Mouse (Mus musculus) common myeloid progenitor, adult 5-6 weeks (primary cell): ENCODE results near the gene Gpc2. TPM values are rescaled to one million over a fixed set of nuclear protein-coding genes. Genes with fewer than 3 reads are reported as not detected.

Source experiments
- ATAC-seq: replicated peaks from 2 replicates; pipeline ENCODE4 v1.8.0; 2016; ENCODE audit warnings: low read depth, mild to moderate bottlenecking, moderate TSS enrichment, inconsistent platforms; ENCODE audit not compliant: poor library complexity, severe bottlenecking
- total RNA-seq: library from RNA; stranded (forward); fragments of 200-1000, 187-1606 nt; gene quantifications from 2 replicates; pipeline ENCODE4 v1.2.3, GENCODE M21; 2017

The Gpc2 gene
- total RNA-seq, 1 experiment from 2014 or later = 5.3 TPM

GRCm38 (mm10) chr5:138226491-138226890, 53.3 kb downstream of the Gpc2 start:
- ATAC-seq = no peak

DNA sequence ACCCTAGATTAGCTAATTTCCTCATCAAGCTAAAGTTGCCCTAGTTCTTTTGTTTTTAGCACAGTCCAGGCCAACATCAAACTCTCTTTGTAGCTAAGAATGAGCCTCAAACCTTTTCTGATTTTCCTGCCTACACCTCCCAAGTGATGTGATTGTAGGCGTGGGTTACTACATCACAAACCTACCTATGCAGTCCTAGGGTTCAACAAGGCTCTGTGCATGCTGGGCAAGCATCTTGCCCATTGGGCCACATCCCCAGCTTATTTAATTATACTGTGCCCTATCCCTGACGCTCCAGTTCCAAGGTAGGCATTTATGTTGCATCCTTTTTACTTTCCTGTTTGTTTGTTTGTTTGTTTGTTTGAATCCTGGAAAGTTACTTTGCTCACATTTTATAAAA, 54.1 kb downstream of the Gpc2 start, which contains the start of gene Nxpe5:
TSS of gene Nxpe5 (plus strand) at position 199 of the 400 bp plus-strand sequence.
- ATAC-seq = no peak

Other genes starting within 250 kb of the Gpc2 start
- not detected in 2 replicates for gene Smok3c, start 226.8 kb downstream of the Gpc2 start, total RNA-seq
- 29.1 and 44.2 TPM in 2 replicates for gene Zkscan1, start 194.9 kb downstream of the Gpc2 start, total RNA-seq
- gene Zscan21, start 163.1 kb downstream of the Gpc2 start, total RNA-seq = 16.6 and 20.7 TPM in 2 replicates
- gene Zfp113, start 124.3 kb downstream of the Gpc2 start, total RNA-seq = 8.9 and 10.2 TPM in 2 replicates
- gene Cops6, start 118.9 kb downstream of the Gpc2 start, total RNA-seq = 30.2 and 54.0 TPM in 2 replicates
- 23.0 and 33.7 TPM in 2 replicates for gene Ap4m1, start 108.0 kb downstream of the Gpc2 start, total RNA-seq
- gene Mcm7, start 107.6 kb downstream of the Gpc2 start, total RNA-seq = 456 and 545 TPM in 2 replicates
- 28.2 and 30.8 TPM in 2 replicates for gene Taf6, start 92.6 kb downstream of the Gpc2 start, total RNA-seq
- 37.3 and 41.4 TPM in 2 replicates for gene Cnpy4, start 92.5 kb downstream of the Gpc2 start, total RNA-seq
- gene Mblac1, start 85.7 kb downstream of the Gpc2 start, total RNA-seq = 2.2 and 7.7 TPM in 2 replicates
- 2.9 and 3.3 TPM in 2 replicates for gene Nxpe5, start 54.1 kb downstream of the Gpc2 start, total RNA-seq
- gene Lamtor4, start 24.5 kb downstream of the Gpc2 start, total RNA-seq = 31.0 and 43.3 TPM in 2 replicates
- gene BC037034, start 16.0 kb downstream of the Gpc2 start, total RNA-seq = 28.9 and 34.1 TPM in 2 replicates
- gene Gal3st4, start 7.2 kb downstream of the Gpc2 start, total RNA-seq = 0.34 TPM in 1 of 2 replicates, not detected in the other
- gene Gm43720, start within 50 bp of the Gpc2 start, total RNA-seq = not detected in 2 replicates
- gene Stag3, start 235 bp upstream of the Gpc2 start, total RNA-seq = 2.9 and 8.7 TPM in 2 replicates
- gene Pvrig, start 62.0 kb upstream of the Gpc2 start, total RNA-seq = not detected in 2 replicates
- 10.9 and 19.9 TPM in 2 replicates for gene Zfp157, start 161.5 kb upstream of the Gpc2 start, total RNA-seq